Mouse (Mus musculus) MN1 (cell line): ENCODE measurements around the gene D630023F18Rik.
A peak's percentile ranks its signal among the peaks of the same experiment; 100 is the strongest.

Experiments used
- DNase-seq: peaks from one replicate; pipeline ENCODE4 v3.0.0-alpha.2; 2016; ENCODE audit warnings: low spot score

D630023F18Rik gene

DNA sequence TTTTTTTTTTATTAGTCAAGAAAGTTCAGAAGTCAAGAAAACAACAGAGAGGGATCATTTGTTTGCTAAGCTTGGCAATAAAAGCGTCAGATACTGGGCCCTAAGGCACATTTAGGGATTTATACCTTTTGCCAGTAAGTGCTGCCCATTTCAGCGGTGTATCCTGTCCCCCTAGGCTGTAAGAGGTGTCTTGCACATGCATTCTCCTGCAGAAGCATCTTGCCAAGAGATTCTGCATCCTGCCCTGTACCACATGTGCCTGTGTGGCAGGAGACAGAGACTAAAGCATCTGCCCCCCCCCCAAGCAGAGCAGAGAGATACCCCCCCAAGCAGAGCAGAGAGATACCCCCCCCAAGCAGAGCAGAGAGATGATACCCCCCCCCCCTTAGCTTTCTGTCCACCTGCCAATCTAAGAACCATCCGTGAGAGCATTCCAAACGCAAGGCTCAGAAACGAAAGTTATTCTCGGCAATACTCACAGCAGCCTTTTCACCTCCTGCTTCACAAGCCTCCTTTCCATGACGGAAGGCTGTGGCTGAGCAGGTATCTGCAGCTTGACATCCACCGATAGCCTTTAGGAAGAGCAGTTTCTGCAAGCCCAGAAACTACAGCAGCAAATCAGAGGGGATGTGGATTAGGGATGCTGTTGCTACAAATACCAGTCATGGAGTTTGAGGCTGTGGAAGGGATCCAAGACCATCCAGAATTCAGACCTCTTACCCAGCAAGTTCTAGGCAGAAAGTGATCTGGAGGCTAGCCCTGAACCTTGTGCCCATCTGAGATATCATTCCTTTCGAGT is at the start of gene D630023F18Rik:
Gene D630023F18Rik, minus strand, starts transcription at position 641 of the 799 bp plus-strand sequence.
- DNase-seq, result peak; percentile 8

DNA sequence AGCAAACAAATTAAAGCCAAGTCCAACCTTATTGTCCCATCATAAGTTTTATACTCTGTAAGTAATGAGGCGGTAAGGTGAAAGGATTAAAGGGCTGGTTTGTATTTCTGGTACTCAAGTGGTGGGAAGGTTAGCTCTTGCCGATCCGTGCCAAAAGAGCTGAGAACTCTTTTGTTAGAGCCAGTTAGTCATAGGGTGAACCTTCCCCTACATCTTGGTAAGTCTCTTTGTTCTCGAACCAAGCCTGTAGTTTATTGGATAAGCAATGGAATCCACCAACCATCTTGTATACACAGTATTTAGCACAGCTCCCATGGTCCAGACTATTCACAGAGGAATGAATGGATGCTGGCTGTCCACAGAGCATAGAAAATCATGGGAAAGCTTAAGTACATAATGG is 48.6 kb upstream of the D630023F18Rik start:
- DNase-seq, result no peak

DNA sequence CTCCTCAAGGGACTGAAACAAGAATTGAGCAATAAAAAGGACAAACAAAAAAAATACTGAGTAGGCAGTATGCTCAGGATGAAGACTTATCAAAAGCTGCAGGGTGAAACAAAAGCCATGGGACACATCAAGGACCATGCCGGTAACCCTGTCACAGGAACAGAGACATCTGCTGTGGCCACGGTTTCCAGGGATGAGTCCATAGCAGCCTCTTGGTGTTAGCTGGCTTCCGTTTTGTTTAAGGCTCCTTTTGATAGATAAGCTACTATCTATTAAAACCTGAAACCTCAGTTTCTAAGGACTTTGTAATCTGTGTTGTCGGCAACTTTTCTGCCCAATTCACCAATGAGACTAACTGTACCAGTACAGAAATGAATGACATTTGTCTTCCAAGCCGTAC is 46.9 kb upstream of the D630023F18Rik start:
- DNase-seq, result no peak

DNA sequence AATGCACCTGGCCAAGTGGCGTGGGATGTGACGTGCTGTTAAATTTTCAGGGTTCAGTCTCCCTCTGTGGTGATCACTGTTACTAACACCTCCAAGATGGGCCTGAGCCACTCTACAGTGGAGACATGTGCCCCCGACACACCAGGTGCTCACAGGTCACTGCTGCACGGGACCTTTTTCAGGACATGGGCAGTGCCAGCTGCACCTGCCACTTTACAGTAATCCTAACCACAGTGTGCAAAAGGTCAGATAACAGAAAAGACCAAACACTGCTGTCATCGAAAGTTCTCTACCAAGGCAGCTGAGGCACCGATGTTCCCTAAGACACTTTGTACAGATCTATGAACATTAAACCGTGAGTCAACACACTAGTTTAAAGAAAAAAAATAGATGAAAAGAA is 46.5 kb upstream of the D630023F18Rik start:
- DNase-seq, result no peak

DNA sequence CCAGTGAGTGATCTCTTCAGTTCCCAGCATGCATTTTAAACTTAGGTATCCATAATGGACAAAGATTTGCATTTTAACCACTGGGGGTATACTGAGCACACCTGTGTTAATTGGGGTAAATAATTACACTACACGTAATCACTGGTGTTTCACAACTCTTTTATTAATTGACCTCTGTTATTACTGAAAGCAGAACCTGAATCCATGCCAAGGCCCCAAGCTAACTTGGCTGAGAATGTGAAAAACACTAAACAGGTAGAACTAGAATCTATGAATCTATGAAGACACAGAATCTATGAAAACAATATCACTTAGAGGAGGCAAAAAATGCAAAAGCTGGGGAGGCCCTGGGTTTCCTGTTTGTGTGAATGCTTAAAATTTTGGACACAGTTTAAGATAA is 44.5 kb upstream of the D630023F18Rik start:
- DNase-seq, result no peak

DNA sequence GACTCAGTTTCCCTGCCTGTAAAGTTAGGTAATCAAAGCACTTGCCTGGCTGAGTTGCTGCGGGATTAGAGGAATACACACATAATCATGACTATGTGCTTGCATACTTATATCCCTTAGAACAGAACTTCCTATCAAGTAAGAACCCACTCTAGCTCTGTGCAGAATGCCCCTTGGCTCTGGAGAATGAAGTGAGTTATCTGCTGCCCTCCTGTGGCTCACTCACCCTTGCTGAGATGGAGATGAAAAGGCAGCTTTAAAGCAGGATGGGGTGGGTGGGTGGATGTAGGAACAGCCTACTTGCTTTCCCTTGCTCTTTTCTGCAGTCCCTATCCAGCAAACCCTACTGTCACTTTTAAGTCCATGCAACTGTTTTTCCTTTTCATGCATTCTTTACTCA is 39.2 kb upstream of the D630023F18Rik start:
- DNase-seq, result no peak

DNA sequence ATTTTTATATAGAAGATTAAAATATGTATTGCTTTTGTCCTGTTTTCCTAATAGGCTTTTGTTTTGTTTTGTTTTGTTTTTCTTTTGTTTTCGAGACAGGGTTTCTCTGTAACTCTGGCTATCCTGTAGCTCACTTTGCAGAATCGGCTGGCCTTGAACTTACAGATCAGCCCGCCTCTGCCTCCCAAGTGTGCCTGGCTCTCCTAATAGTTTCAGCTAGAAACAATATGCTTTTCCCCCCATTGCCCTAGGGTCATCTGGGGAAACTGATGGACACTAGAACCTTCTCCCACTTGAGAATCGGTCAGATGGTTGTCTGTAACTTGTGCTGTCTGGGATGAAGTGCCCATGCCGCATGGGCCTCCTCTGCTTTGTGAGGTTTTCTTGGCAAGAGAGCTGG is 33.1 kb upstream of the D630023F18Rik start:
- no peak for DNase-seq

DNA sequence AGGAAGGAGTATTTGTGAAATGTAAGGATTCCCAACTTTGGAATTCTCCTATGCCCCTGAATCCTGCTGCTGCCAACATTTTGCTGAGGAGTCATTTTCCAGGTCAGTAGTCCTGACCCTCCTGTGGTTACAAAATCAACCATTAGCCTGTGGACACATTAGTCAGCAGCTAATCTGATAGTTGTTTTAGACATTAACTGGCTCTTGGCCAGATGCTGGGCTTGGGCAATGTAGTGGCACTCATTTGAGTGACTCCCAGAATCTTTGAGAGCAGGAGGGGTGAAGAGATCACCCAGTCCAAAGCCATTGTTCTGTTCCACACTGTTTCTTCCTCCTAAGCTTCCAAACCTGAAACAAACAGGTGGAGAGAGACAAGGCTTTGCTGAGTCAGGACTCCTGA is 31.8 kb upstream of the D630023F18Rik start:
- DNase-seq, result no peak

DNA sequence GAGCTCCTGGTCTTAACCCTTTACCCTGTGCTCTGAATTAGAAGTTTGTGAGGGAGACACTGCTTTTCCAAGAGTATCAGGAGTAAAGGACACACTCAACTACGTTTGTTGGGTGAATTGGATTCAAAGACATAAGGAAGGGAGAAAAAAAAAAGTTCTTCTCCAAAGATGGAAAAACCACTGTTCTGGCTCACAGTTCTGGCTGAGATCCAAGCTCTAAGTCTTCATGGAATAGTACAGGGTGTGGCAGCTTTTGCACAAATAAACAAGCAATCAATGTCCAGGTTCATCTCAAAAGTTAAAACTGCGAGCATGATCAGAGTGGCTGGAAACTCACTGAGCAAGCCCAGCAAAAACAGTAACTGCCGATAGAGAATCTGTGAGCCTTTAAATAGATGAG is 25.0 kb upstream of the D630023F18Rik start:
- DNase-seq, result no peak

DNA sequence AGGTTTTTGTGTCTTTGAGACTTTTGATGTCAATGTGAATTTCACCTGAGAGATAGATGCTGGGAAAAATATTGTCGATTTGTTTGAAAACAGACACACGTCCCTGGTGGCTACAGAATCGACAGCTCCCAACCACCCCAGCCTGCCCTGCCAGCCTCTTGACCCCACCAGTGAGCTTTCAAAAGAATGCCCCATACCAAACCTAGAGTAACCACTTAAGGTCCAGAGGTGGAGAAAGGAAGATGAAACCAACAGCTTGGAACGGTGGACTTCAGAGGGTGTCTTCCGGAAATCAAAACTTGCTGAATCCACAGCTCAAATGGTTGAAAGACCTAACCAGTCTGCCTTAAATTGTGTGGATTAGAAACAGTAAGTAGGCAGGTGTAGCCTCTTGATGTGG is 24.3 kb upstream of the D630023F18Rik start:
- DNase-seq, result no peak

DNA sequence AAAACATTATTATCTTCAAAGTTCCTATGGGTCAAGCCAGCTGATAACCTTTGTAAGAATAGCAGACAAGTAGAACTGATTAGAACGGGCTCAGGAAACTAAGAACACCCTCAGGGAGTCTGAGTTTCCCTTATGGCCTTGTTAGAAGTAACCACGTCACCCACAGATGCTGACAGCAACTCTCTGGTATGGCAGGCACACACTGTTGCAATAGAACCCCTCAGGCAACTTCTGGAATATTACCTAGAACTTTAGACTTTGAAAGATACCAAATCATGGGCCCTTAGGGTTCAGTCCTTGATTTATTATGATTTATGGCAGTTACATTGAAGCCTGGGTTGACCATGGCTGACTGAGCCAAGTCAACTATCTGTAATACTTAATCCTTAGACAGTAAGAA is 23.6 kb upstream of the D630023F18Rik start:
- no peak for DNase-seq

DNA sequence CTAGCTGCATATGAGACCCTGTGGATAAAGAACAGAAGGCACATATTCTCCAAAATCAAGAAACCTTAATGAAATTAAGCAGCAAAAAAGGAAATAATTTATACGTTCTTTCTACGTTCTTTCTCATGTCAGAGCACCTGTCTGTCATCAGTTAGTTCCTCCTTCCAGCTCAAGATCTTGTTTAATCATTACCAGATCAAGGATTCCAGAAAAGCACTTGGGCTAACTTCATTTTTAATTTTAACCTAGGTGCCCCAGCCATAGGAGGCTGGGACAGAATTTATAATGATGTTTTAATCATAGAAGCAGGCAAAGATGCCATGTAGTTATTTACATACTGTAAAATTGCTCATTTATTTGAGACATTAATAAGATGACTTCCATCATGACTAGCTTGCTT is 21.8 kb upstream of the D630023F18Rik start:
- no peak for DNase-seq

DNA sequence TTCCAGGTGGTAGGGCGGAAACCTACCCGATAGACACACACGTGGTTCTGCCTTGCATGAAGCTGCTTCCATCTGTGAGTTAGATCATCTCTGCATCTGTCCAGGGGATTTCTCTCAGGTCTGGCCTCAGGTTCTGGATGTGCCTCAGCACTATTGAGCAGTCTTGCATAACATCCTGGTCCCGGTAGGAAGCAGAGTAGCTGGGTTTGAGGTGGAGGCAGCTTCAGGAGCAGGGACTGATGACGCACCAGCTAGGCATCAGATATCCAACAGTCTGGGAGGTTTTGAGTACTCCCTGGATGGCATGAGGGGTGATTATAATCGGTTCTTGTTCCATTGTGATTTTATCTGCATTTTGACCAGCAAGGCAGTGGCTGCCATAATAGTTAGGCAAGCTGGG is 14.5 kb upstream of the D630023F18Rik start:
- DNase-seq, result no peak

DNA sequence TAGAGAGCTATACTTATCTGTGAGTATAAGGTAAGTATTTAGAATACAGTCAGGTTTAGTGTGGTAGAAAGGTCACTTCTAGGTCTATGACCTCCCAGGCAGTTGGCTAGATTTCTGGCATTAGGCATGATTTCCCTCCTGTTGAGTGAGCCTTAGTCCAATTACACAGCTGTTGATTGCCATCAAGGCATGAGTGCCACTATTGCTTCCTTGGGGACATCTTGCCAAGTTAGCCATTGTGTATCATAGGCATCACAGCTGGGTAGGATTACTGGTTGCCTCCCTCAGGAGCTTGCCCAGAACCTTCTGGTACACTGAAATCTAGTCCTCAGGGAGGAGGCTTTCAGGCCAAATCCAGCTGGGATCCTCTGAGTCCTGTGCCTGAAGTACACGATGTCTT is 9.8 kb upstream of the D630023F18Rik start:
- DNase-seq, result no peak

DNA sequence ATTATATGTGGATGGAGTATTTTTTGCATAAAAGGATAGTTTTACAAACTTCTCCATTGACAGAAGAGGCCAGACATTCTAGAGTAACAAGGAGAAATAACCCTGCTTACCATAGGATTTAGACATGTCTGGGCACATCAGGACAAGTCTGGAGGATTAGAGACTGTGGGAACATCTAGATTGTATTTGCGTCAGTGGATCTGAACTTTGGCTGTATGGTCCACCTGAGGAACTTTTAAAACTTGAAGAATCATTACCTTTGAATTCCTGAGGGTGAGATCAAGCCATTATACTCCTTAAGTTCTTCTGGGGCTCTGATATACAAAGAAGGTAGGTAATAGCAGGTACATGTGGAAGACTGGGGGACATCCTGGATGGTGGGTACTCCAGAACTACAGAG is 8.7 kb upstream of the D630023F18Rik start:
- no peak for DNase-seq

DNA sequence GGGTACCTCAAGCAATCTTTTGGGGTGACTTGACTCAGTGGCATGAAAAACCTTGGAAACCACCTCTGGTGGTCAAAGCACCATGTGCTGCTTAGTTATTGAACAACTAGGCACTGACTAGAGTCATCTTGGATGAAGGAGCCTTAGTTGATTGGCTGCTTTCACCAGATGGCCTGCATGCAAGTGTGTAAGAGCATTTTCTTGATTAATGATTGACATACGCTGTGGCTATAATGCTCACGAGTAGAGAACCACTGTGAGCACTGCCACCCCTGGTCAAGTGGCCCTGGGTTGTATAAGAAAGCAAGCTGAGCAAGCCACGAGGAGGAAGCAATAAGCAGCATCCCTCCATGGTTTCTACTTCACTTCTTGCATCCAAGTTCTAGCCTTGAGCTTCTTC is 7.2 kb upstream of the D630023F18Rik start:
- DNase-seq, result no peak

DNA sequence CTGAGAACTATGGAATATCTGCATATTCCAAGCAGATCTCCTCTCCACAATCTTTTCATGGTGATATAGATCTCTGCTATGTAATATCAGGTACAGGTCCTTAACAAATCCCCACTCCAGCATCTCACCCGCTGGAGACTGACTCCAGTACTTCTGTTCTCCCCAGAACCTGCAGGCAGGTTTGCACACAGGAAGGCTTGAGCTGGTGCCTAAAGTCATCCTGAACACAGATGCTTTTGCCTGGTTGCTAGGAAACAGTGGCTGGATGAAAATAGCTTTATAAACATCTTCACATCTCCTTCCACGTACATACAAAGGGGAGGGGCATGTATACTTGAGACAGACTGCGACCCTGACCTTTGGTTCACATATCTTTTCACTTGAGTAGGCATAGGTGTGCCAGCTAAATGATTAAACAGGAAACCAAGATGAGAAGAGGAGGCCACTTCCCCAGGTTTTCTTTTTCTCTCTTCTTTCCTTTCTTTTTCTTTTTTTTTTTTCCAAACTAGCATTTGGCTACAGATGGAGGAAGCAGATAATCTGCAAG is 6.7 kb upstream of the D630023F18Rik start:
- DNase-seq, result no peak

DNA sequence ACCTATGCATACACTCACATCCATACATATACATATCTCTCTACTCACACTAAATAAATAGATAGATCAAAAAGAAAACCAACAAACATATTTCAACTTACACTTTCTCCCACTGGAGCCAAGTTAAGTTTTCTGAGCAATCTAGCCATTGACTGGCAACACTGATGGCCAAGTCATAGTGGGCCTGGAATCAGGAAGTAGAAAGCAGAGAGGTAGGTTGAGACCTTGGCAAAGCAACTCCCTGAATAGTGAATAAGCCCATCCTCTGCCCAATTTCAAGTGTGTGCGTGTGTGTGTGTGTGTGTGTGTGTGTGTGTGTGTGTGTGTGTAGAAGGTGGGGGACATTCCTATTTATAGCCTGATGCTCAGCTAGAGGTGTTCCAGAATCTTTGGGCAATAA is 3.6 kb downstream of the D630023F18Rik start, which contains the start of gene Gm28845:
Gene Gm28845, minus strand, starts transcription at position 121 of the 400 bp plus-strand sequence.
- DNase-seq, result no peak

DNA sequence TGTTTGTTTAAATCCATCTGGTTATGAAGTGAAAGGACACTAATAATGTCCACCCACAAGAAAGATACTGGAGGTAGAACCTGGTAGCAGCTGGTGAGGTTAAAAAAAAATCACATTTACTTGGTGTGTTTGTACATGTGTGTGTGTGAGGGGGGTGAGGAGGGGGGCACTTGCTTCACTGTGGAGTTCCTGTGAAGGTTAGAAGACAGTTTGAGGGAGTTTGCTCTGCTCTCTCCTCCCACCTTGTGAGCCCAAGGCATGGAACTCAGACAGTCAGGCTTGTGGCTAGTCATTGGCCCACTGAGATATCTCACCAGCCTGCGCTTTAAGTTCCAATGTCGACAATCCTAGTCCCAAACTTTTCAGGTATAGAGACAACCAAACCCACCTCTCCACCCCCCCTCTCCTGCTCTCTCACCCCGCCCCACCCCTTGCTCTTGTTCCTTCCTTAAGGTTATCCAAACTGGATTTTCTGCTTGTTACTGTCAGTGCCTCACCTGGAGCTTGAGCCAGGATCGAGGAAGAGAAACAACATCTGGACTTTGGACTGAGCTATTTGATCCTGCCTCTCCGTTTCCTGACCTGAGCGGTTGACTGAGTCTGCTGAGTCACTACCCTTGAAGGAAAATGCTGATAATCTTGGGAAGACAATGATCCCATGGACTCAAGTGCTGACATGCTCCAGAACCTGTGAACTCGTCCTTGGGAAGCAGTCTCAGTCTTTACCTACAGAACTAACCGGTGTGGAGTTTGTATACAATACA is 4.7 kb downstream of the D630023F18Rik start:
- DNase-seq, result no peak

DNA sequence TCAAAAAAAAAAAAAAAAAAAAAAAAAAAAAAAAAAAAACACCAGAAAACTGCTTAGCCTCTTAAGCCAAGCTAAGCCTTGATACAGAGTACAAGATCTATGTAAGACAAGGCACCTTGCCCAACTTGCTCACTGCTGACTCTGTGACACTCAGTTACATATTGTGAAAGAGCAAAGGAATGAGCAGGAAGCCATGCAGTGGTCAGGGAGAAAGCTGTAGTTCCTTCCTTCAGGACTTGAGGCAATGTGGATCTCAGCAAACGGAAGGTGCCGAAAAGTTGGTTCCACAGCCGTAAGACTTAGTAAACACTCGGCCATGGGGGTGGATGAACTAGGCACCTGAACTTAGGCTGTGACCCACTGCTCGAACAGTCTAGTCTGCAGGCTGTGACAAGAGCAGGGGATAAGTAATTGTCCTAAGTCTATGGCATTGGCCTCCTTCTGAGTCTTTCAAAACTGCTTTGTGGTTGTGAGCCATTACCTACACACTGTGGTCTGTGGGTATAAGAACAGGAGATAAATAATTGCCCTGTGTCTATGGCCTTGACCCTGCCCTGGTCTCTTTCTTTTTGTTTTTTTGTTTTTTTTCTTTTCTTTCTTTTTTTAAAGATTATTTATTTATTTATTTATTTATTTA is 9.4 kb downstream of the D630023F18Rik start:
- no peak for DNase-seq

DNA sequence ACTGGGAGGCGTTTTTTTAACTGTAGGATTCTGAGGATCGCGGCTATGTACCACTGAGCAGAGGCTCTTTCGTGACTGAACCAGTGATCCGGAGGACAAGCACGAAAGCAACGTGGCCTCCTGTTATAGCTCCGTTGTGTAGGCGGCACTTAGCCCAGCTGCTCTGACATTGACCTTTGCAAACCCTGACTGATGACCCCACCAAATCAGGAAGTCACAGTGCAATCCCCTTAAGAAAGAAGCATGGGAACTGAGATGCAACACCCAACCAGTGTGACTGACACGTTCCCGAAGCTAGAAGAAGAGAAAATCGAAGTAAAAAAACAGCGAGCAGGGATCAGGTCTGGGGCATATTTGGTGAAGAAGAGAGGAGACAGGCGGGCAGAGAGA is 10.2 kb downstream of the D630023F18Rik start:
- peak; percentile 21 for DNase-seq

DNA sequence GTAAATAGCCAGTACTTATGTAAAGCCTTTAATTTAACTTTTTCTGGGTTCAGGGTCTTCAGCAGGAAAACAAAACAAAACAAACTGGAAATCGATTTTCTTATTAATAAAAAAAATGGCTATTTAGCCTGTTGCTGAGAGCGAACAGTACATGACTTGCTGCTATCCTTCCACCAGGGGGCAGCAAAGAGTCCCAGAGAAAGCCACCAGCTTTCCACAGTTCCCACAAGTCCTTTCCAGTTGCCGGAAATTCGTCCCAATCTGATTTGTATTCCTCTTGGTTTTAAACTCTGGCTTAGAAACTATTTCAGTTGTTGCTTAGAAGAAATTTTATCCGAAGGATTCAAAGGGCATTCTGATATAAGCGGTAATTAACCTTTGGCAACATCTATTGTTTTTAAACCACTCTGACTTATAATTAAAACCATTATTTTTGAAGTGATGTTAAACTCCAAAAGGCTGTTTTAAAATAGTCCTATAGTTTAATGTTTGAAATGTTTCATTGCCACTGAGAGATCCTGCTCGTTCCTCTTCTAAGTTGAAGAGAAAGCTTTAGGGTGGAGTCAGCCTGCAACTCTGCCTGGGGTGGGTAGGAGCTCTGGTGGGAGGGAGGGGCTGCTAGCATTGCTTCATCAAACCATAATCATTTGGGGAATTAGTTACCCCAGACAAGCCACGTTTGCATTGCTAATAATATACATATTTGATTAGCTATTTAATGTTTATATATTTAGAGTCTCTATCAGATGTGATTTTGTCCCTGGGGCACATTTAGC is 10.8 kb downstream of the D630023F18Rik start:
- peak; percentile 85 for DNase-seq
